Mouse (Mus musculus) hindbrain, embryonic 10.5 days (tissue): ENCODE measurements around the gene Lingo1. TPM values are rescaled to one million over a fixed set of nuclear protein-coding genes. Genes with fewer than 3 reads are reported as not detected.

ENCODE experiments used
- DNase-seq: peaks from one replicate; pipeline ENCODE4 v3.0.0-alpha.2; 2017; ENCODE audit warnings: low spot score
- H3K27ac ChIP-seq: fragments of 300-500 bp; sonication (generic); 2 replicates; pipeline ENCODE4 v1.5.1; 2016; ENCODE audit warnings: mild to moderate bottlenecking, moderate library complexity
- H3K27me3 ChIP-seq: fragments of 300-500 bp; sonication (generic); 2 replicates; pipeline ENCODE4 v1.6.1; 2016; ENCODE audit warnings: mild to moderate bottlenecking; ENCODE audit not compliant: poor library complexity, insufficient read depth, severe bottlenecking
- H3K36me3 ChIP-seq: fragments of 300-500 bp; sonication (generic); 2 replicates; pipeline ENCODE4 v1.6.1; 2016; ENCODE audit warnings: mild to moderate bottlenecking, moderate library complexity
- H3K4me1 ChIP-seq: fragments of 300-500 bp; sonication (generic); replicated peaks from 2 replicates; pipeline ENCODE4 v1.6.1; 2016; ENCODE audit warnings: mild to moderate bottlenecking
- H3K4me3 ChIP-seq: fragments of 300-500 bp; sonication (generic); 2 replicates; pipeline ENCODE4 v1.5.1; 2016; ENCODE audit warnings: mild to moderate bottlenecking, moderate library complexity
- H3K9me3 ChIP-seq: fragments of 300-500 bp; sonication (generic); 2 replicates; pipeline ENCODE4 v1.6.1; 2016; ENCODE audit warnings: mild to moderate bottlenecking, moderate library complexity
- WGBS: fragments of 180-500 bp; shearing (Covaris S2); methylation state at CpG from one replicate; pipeline ENCODE4 v1.1.7; 2016; 5-methylcytosine and 5-hydroxymethylcytosine counted together
- polyA plus RNA-seq: library from polyadenylated mRNA; unstranded; fragments of >200 nt; fragmentation: Nextera tagmentation; extraction: Ambion mirVana; gene quantifications from 2 replicates; pipeline ENCODE4 v1.2.1, GENCODE M21; 2016

Gene Lingo1
- polyA plus RNA-seq, 1 experiment from 2014 or later: 9.9 TPM

DNA sequence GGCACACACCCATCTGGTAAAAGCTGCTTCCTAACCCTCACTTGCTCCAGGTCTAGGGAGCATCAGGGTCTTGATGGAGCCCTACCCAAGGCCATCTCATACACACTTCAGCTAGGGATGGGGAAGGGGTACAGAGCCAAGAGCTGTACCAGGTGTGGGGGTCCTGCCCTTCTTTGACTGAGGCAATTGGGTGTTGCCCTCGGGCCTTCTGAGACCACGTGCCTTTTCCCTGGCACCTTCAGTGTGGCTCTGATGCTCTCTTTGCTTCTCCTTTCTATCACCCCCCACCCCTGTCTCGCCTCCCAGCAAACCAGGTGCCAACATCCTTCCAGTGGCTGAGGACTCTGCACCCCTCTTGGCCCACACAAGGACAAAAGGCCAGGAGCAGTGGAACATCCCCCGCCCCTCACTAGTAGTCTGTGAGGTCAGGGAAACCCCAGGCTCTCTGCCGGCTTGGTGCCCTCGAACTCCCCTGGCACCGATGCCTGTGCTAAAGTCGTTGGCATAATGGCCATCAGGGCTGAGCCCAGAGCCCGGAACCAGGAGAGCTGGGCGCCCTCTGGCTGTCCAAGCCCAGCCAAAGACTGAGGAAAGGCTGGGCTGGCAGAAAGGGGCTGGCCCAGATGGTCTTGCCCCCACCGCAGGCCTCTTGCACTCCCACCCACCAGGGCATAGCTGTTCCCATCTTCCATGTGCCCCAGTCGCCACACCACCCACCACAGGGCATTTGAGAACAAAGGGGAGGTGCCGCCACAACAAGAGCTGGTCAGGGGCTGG, 162.6 kb downstream of the Lingo1 start:
- no peak for DNase-seq
- H3K9me3 ChIP-seq: no peaks in the 10 kb centered on the region
- WGBS: 30% methylated on average over 13 of the region's 13 CpGs
- H3K36me3 ChIP-seq: no peaks in the 10 kb centered on the region
- peak overlapping the region; percentile 72 for H3K4me3 ChIP-seq
- H3K27ac ChIP-seq: peak overlapping the region; percentile 89
- peaks cover 63% of the 10 kb centered on the region for H3K27me3 ChIP-seq
- peaks cover 42% of the 10 kb centered on the region for H3K4me1 ChIP-seq

GRCm38 (mm10) chr9:56630945-56631344, 165.3 kb downstream of the Lingo1 start:
- peaks cover 50% of the 10 kb centered on the region for H3K27me3 ChIP-seq
- H3K4me1 ChIP-seq: peaks cover 35% of the 10 kb centered on the region
- no peak overlapping the region for H3K27ac ChIP-seq
- DNase-seq: no peak
- H3K4me3 ChIP-seq: no peak overlapping the region
- H3K9me3 ChIP-seq: no peaks in the 10 kb centered on the region
- 78% methylated on average over 4 of the region's 4 CpGs for WGBS
- H3K36me3 ChIP-seq: no peaks in the 10 kb centered on the region

GRCm38 (mm10) chr9:56629674-56630397, 166.4 kb downstream of the Lingo1 start:
- Histone ChIP-seq H3K27me3 (peaks cover 44% of the 10 kb centered on the region), H3K4me1 (peaks cover 33% of the 10 kb centered on the region), H3K36me3 (no peaks in the 10 kb centered on the region), H3K9me3 (no peaks in the 10 kb centered on the region), H3K27ac (no peak overlapping the region), H3K4me3 (no peak overlapping the region)
- WGBS: 86% methylated on average over 5 of the region's 5 CpGs
- no peak for DNase-seq

DNA sequence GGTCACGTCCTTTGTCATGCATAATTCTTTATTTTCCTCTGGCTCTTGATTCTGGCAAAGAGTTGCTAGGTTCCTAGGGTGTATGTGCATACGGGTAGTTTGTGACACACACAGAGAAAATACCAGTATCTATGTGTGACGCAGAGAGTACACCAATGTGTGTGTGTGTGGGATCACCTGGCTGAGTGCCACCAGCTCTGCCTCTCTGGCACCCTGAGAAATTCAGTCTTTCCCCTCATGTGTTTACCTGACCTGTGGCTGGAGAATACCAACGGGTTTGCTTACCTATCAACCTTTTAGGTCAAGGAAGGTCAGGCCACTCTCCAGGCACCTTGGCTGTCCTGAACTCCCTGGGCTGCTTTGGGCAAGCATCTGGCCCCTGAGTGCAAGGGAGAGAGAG, 169.0 kb downstream of the Lingo1 start:
- 65% methylated on average over 4 of the region's 4 CpGs for WGBS
- H3K27ac ChIP-seq: peak overlapping the region; percentile 40; the same call in 1 of the 2 replicates
- H3K36me3 ChIP-seq: no peaks in the 10 kb centered on the region
- DNase-seq: no peak
- peaks cover 24% of the 10 kb centered on the region for H3K4me1 ChIP-seq
- peaks cover 31% of the 10 kb centered on the region for H3K27me3 ChIP-seq
- no peak overlapping the region for H3K4me3 ChIP-seq
- no peaks in the 10 kb centered on the region for H3K9me3 ChIP-seq

DNA sequence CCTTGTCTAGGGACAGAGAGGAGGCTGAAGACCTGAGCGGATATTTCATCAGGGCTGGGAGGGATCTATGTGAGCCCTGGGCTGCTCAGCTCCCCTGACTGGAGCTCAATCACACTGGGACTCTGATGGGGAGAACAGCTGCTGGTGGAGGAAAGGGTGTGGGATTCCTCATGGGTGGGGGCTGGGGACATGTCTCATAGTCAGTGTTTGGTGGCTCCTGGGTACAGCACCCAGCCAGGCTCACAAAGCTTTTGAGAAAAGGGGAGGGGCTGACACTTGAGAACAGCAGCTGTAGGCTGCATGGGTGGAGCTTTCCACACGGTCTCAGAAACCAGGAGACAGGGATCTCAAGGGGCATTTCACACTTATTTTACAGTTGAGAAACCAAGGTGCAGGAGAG, 171.3 kb downstream of the Lingo1 start:
- Histone ChIP-seq H3K9me3 (no peaks in the 10 kb centered on the region), H3K27me3 (peaks cover 47% of the 10 kb centered on the region), H3K27ac (peak overlapping the region; percentile 70), H3K36me3 (peaks cover 1% of the 10 kb centered on the region; the same call in 1 of the 2 replicates), H3K4me1 (peaks cover 36% of the 10 kb centered on the region), H3K4me3 (no peak overlapping the region)
- WGBS: 38% methylated on average over 2 of the region's 2 CpGs
- DNase-seq: no peak

GRCm38 (mm10) chr9:56623361-56623760, 172.9 kb downstream of the Lingo1 start:
- WGBS: 88% methylated on average over 11 of the region's 11 CpGs

DNA sequence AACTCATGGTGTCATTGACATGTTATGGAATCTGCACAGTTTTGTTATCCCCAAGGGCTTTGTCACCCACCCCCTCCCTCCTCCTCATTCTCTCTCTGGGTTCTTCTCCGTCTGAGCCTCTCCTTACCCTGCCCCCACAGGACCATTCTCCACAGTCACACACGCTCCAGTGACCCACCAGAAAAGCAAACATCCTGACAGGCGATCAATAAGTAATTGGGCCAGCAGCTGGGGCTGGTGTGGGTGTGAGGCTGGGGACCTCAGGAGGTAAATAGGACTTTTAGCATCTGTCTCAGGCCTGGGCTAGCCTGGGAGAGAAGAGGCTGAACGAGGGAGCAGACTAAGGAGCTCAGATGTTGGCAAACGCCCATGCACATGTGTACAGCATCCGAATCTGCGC, 173.5 kb downstream of the Lingo1 start:
- 60% methylated on average over 7 of the region's 7 CpGs for WGBS
- Histone ChIP-seq H3K36me3 (peaks cover 9% of the 10 kb centered on the region; the same call in 1 of the 2 replicates), H3K27ac (no peak overlapping the region), H3K9me3 (no peaks in the 10 kb centered on the region), H3K4me3 (no peak overlapping the region), H3K27me3 (peaks cover 62% of the 10 kb centered on the region), H3K4me1 (peaks cover 39% of the 10 kb centered on the region)
- peak; percentile 24 for DNase-seq

More at GRCm38 (mm10) chr9:56623361-56623760, 172.9 kb downstream of the Lingo1 start:
- no peak for DNase-seq
- no peak overlapping the region for H3K27ac ChIP-seq
- H3K4me3 ChIP-seq: no peak overlapping the region
- peaks cover 62% of the 10 kb centered on the region for H3K27me3 ChIP-seq
- H3K9me3 ChIP-seq: no peaks in the 10 kb centered on the region
- H3K4me1 ChIP-seq: peaks cover 39% of the 10 kb centered on the region
- H3K36me3 ChIP-seq: peaks cover 9% of the 10 kb centered on the region; the same call in 1 of the 2 replicates

DNA sequence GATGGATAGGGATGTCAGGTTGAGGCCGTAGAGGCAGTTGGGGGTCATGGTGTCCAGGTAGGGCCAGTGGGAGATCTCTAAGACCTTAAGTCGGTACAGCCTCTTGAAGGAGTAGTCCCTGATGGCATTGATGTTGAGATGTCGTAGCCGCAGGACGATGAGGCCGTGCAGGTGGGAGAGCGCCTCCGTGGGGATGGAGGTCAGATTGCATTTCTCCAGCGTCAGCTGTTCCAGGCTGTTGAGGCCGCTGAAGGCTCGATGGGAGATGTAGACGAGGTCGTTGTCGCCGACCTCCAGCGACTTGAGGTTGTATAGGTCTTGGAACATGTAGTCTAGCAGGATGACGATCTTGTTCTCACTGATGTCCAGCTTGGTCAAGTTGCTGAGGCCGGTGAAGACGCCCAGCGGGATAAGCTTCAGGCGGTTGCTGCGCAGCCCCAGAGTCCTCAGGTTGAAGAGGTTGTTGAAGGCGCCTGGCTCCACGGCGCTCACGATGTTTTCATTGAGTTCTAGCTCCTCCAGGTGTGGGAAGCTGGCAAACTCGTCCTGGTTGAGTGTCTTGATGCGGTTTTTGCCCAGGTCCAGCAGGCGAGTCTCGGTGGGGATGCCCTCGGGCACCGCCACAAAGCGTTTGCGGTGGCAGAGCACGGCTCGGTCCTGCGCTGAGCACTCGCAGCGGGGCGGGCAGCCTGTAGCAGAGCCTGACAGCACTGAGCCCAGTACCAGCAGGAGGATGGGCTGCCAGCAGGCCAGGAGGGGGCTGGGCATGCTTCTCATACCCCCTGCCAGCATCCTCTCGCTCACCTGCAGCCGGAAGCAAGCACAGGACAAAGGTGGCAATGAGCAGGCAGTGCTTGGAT, 175.5 kb downstream of the Lingo1 start:
- DNase-seq: no peak
- peaks cover 9% of the 10 kb centered on the region; the same call in 1 of the 2 replicates for H3K36me3 ChIP-seq
- peaks cover 53% of the 10 kb centered on the region for H3K27me3 ChIP-seq
- no peak overlapping the region for H3K27ac ChIP-seq
- no peaks in the 10 kb centered on the region for H3K9me3 ChIP-seq
- H3K4me1 ChIP-seq: peaks cover 31% of the 10 kb centered on the region
- WGBS: 21% methylated on average over 42 of the region's 42 CpGs
- H3K4me3 ChIP-seq: peak overlapping the region; percentile 25; the same call in 1 of the 2 replicates

DNA sequence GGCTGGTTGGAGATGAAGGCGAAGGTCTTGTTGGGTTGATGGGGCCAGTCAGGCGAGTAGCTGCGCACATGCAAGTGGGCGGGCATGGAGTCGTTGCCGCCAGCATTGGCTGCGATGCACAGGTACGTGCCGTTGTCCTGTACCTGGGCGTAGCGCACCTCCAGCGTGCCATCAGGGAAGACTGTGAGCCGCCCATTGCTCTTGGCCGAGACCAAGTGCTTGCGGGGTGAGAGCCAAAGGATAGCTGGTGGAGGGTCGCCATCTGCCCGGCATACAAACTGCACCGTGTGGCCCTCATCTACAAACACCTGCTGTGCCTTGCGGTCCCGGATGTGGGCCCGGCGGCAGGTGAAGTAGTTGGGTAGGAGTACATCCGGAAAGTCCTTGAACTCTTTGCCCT, 176.6 kb downstream of the Lingo1 start:
- H3K27ac ChIP-seq: no peak overlapping the region
- H3K4me3 ChIP-seq: no peak overlapping the region
- H3K9me3 ChIP-seq: no peaks in the 10 kb centered on the region
- H3K36me3 ChIP-seq: peaks cover 9% of the 10 kb centered on the region; the same call in 1 of the 2 replicates
- peaks cover 20% of the 10 kb centered on the region for H3K4me1 ChIP-seq
- WGBS: 78% methylated on average over 23 of the region's 23 CpGs
- DNase-seq: no peak
- peaks cover 53% of the 10 kb centered on the region for H3K27me3 ChIP-seq

- DNase-seq: no peak
- H3K27ac ChIP-seq: no peak overlapping the region
- H3K4me3 ChIP-seq: no peak overlapping the region
- H3K27me3 ChIP-seq: peaks cover 50% of the 10 kb centered on the region
- H3K9me3 ChIP-seq: no peaks in the 10 kb centered on the region
- H3K36me3 ChIP-seq: peaks cover 9% of the 10 kb centered on the region; the same call in 1 of the 2 replicates
- WGBS: 86% methylated on average over 4 of the region's 4 CpGs
- H3K4me1 ChIP-seq: peaks cover 15% of the 10 kb centered on the region
Measured at GRCm38 (mm10) chr9:56618660-56619059, 177.6 kb downstream of the Lingo1 start.

DNA sequence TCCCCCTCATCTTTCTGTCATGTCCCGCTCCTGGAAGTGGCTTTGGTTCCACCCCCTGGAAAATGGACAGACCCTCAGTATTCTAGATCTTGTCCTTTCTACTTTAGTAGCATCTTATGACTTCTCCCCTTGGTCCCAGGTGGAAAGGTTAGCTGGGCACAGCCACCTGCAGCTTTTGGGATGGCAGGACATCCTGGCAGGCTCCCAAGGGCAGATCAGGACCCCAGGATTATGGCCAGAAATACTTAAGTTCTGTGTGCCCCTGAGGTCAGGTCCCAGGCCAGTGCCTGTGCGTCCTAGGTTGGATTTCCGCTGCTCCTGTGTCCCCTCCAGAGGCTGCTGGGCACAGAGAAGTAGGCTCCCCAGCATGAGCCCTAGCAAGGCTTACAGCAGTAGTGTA, 180.2 kb downstream of the Lingo1 start:
- no peak for DNase-seq
- H3K9me3 ChIP-seq: no peaks in the 10 kb centered on the region
- peaks cover 30% of the 10 kb centered on the region for H3K27me3 ChIP-seq
- H3K4me3 ChIP-seq: no peak overlapping the region
- no peak overlapping the region for H3K27ac ChIP-seq
- peaks cover 22% of the 10 kb centered on the region for H3K4me1 ChIP-seq
- peaks cover 9% of the 10 kb centered on the region; the same call in 1 of the 2 replicates for H3K36me3 ChIP-seq
- 83% methylated on average over 3 of the region's 3 CpGs for WGBS

GRCm38 (mm10) chr9:56612798-56613183, 183.5 kb downstream of the Lingo1 start:
- Histone ChIP-seq H3K4me3 (no peak overlapping the region), H3K27me3 (peaks cover 35% of the 10 kb centered on the region), H3K4me1 (peaks cover 39% of the 10 kb centered on the region), H3K27ac (no peak overlapping the region), H3K36me3 (no peaks in the 10 kb centered on the region), H3K9me3 (no peaks in the 10 kb centered on the region)
- 64% methylated on average over 12 of the region's 12 CpGs for WGBS
- no peak for DNase-seq
